Mouse (Mus musculus) spleen, adult 12 weeks (tissue): ENCODE results near the gene Zfpl1.

Source experiments
- DNase-seq: peaks from one replicate; pipeline ENCODE4 v3.0.0; 2022; ENCODE audit warnings: low spot score

The Zfpl1 gene

GRCm38 (mm10) chr19:6097847-6098246 lies 13.1 kb upstream of the Zfpl1 start:
- no peak for DNase-seq

- no peak for DNase-seq
These were observed 9.4 kb upstream of the Zfpl1 start, which contains the start of gene AC131692.1 for GRCm38 (mm10) chr19:6094119-6094518. TSS of gene AC131692.1 (plus strand) at chr19:6094419.

GRCm38 (mm10) chr19:6088841-6089240 lies 4.1 kb upstream of the Zfpl1 start:
- DNase-seq, result no peak

GRCm38 (mm10) chr19:6085417-6085879 lies 692 bp upstream of the Zfpl1 start:
- DNase-seq, result peak; percentile 67

- no peak for DNase-seq
These were observed 2.6 kb downstream of the Zfpl1 start, which contains the start of gene Gm28374 for GRCm38 (mm10) chr19:6082156-6082555. TSS of gene Gm28374 (minus strand) at chr19:6082256.

GRCm38 (mm10) chr19:6079983-6080480 lies 4.7 kb downstream of the Zfpl1 start, which contains the start of gene Tmem262:
TSS of gene Tmem262 (plus strand) at chr19:6080033.
- no peak for DNase-seq

- DNase-seq, result peak; percentile 71
These were observed 8.0 kb downstream of the Zfpl1 start, which contains the start of gene Vps51 for GRCm38 (mm10) chr19:6076564-6077393. TSS of gene Vps51 (minus strand) at chr19:6077231.

GRCm38 (mm10) chr19:6073889-6074288 lies 10.9 kb downstream of the Zfpl1 start:
- no peak for DNase-seq

GRCm38 (mm10) chr19:6071261-6071660 lies 13.5 kb downstream of the Zfpl1 start:
- DNase-seq, result no peak

- DNase-seq, result no peak
These were observed 14.0 kb downstream of the Zfpl1 start for GRCm38 (mm10) chr19:6070571-6071250.

GRCm38 (mm10) chr19:6069851-6070250 lies 14.9 kb downstream of the Zfpl1 start:
- no peak for DNase-seq

GRCm38 (mm10) chr19:6068951-6069350 lies 15.8 kb downstream of the Zfpl1 start:
- no peak for DNase-seq

GRCm38 (mm10) chr19:6067724-6068415 lies 16.9 kb downstream of the Zfpl1 start, which contains the start of gene Tm7sf2:
TSS of gene Tm7sf2 (minus strand) at chr19:6068373.
- peak; percentile 82 for DNase-seq

- peak; percentile 76 for DNase-seq
These were observed 17.6 kb downstream of the Zfpl1 start for GRCm38 (mm10) chr19:6067011-6067723.

GRCm38 (mm10) chr19:6066571-6066970 lies 18.2 kb downstream of the Zfpl1 start:
- no peak for DNase-seq

- no peak for DNase-seq
These were observed 21.7 kb downstream of the Zfpl1 start for GRCm38 (mm10) chr19:6063081-6063480.

- DNase-seq, result no peak
These were observed 22.3 kb downstream of the Zfpl1 start for GRCm38 (mm10) chr19:6062418-6062817.

- no peak for DNase-seq
These were observed 23.0 kb downstream of the Zfpl1 start for GRCm38 (mm10) chr19:6061641-6062302.

GRCm38 (mm10) chr19:6061021-6061533 lies 23.7 kb downstream of the Zfpl1 start, which contains the start of gene Znhit2:
TSS of gene Znhit2 (plus strand) at chr19:6061192.
- DNase-seq, result peak; percentile 84

- DNase-seq, result no peak
These were observed 25.8 kb downstream of the Zfpl1 start for GRCm38 (mm10) chr19:6058966-6059365.
